ENCODE assay signal across 8 mouse cellular contexts in the genomic region with DNA sequence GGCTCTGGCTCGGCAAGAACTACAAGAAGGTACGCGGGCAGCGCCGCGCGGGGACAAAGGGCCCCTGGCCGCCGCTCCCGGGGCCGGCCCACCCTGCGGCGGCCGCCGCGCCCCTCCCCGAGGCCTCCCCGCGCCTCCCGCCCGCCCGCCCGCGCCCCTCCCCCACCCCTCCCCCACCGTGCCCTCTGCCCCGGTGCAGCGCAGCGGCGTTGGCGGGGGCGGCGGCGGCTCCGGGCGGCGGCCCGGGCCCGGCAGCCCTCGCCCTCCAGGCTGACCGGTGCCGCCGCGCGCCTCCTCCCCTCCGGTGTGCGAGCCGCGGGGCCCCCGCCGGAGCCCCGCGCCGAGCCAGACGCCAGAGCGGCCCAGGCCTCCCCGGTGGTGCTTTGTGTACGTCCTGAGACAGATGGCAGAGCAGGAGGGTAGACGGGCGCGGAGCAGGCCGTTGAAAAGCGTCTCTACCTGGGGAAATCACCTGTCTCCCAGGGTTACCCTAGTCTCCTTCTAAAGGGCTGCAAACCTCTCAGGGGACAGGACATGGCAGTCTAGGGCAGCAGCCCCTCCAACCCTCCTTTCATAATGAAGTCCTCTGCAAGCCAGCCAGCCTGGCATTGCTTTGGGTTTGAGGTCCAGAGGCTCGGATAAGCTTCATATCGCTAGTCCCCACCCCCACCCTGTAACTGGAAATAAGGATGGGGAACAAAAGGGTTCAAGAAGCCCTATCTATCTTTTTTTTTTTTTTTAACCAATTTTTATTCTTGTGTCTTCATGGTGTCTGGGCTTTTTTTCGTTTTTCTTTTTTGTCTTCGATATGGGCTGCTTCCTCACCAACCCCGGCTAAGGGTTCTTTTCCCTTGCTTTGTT. TPM values are rescaled to one million over a fixed set of nuclear protein-coding genes. Genes with fewer than 3 reads are reported as not detected.
A peak's percentile ranks its signal among the peaks of the same experiment; 100 is the strongest.
DNase-seq lines count a peak whose midpoint lies in the region; ATAC-seq lines count a peak whose summit lies in the region.

No protein-coding gene starts in this region.

- H3K9ac ChIP-seq in intestine, embryonic 15.5 days: peak overlapping the region; percentile 97
- H3K9ac ChIP-seq in liver, embryonic 16.5 days (ENCODE audit: low read depth, low read length): peak overlapping the region; percentile 97
- H3K9ac ChIP-seq in neural tube, embryonic 14.5 days (replicated peaks; ENCODE audit: low read depth, low read length): peak overlapping the region; percentile 96

- DNase-seq in ovary, postnatal 10 days (ENCODE audit: low spot score): peak; percentile 19
- DNase-seq in ovary, adult 18-20 months (ENCODE audit: low spot score): no peak
- peak; percentile 72 for DNase-seq in cerebellum, adult 9-10 months
- peak; percentile 40 for DNase-seq in forelimb bud, embryonic 11.5 days (ENCODE audit: low read depth, low spot score)
- peak; percentile 30 to 42 for DNase-seq in thymus, postnatal 10 days (ENCODE audit: low spot score in 2 of 2)

- H3K4me3 ChIP-seq in intestine, embryonic 15.5 days (replicated peaks): peak overlapping the region; percentile 91
- H3K4me3 ChIP-seq in liver, embryonic 16.5 days (ENCODE audit: low read depth, low read length): peak overlapping the region; percentile 92
- peak overlapping the region; percentile 56 for H3K4me3 ChIP-seq in neural tube, embryonic 14.5 days (ENCODE audit: low read depth, low read length)

- peak; percentile 81 for ATAC-seq in intestine, embryonic 15.5 days
- ATAC-seq in liver, embryonic 16.5 days (ENCODE audit: low read depth): peak; percentile 78
- peak; percentile 56 for ATAC-seq in neural tube, embryonic 14.5 days (ENCODE audit: low read depth)

- peaks cover 12% of the 10 kb centered on the region; the same call in 1 of the 2 replicates for H3K4me1 ChIP-seq in intestine, embryonic 15.5 days (replicated peaks)
- peaks cover 23% of the 10 kb centered on the region for H3K4me1 ChIP-seq in liver, embryonic 16.5 days (ENCODE audit: control insufficient read depth, low read depth, low read length)
- H3K4me1 ChIP-seq in neural tube, embryonic 14.5 days (ENCODE audit: control insufficient read depth, insufficient read depth, low read length): peaks cover 8% of the 10 kb centered on the region

- whole genome bisulfite sequencing in intestine, embryonic 15.5 days: under 1% methylated on average over 30 of the region's 67 CpGs
- 2% methylated on average over 33 of the region's 67 CpGs for WGBS in liver, embryonic 16.5 days (ENCODE audit: insufficient replicate concordance)
- 1% methylated on average over 29 of the region's 67 CpGs for WGBS in neural tube, embryonic 14.5 days

- H3K36me3 ChIP-seq in intestine, embryonic 15.5 days: peaks cover 17% of the 10 kb centered on the region
- H3K36me3 ChIP-seq in liver, embryonic 16.5 days (ENCODE audit: control insufficient read depth, insufficient read depth): peaks cover 20% of the 10 kb centered on the region
- peaks cover 26% of the 10 kb centered on the region for H3K36me3 ChIP-seq in neural tube, embryonic 14.5 days (ENCODE audit: control insufficient read depth, insufficient read depth, low read length)

- H3K27ac ChIP-seq in intestine, embryonic 15.5 days: peak overlapping the region; percentile 96
- H3K27ac ChIP-seq in liver, embryonic 16.5 days (ENCODE audit: low read length): peak overlapping the region; percentile 95
- H3K27ac ChIP-seq in neural tube, embryonic 14.5 days (ENCODE audit: low read depth, low read length): peak overlapping the region; percentile 96

- H3K9me3 ChIP-seq in intestine, embryonic 15.5 days: no peaks in the 10 kb centered on the region
- H3K9me3 ChIP-seq in liver, embryonic 16.5 days (replicated peaks; ENCODE audit: control insufficient read depth, low read length): no peaks in the 10 kb centered on the region
- no peaks in the 10 kb centered on the region for H3K9me3 ChIP-seq in neural tube, embryonic 14.5 days (ENCODE audit: control insufficient read depth, low read length)

- peak overlapping the region; percentile 57 for H3K4me2 ChIP-seq in intestine, embryonic 15.5 days (replicated peaks)
- peak overlapping the region; percentile 97 for H3K4me2 ChIP-seq in liver, embryonic 16.5 days (ENCODE audit: low read depth, low read length)
- peak overlapping the region; percentile 81 for H3K4me2 ChIP-seq in neural tube, embryonic 14.5 days (ENCODE audit: low read depth, low read length)

- H3K27me3 ChIP-seq in intestine, embryonic 15.5 days (replicated peaks): no peaks in the 10 kb centered on the region
- no peaks in the 10 kb centered on the region for H3K27me3 ChIP-seq in liver, embryonic 16.5 days (ENCODE audit: control insufficient read depth, insufficient read depth, low read depth, low read length)
- H3K27me3 ChIP-seq in neural tube, embryonic 14.5 days (ENCODE audit: control insufficient read depth, insufficient read depth, low read length): no peaks in the 10 kb centered on the region

RNA-seq across cellular contexts. Expression of gene Smarcc2, which starts 0.6 kb away (rescaled TPM):
- polyA plus RNA-seq in intestine, embryonic 15.5 days (2015; fragmentation: Nextera tagmentation; extraction: Ambion mirVana): 62.5 TPM in 2 replicates
- 20.3 and 22.6 TPM in 2 replicates for polyA plus RNA-seq in liver, embryonic 16.5 days (2015; fragmentation: Nextera tagmentation; extraction: Ambion mirVana)
- polyA plus RNA-seq in neural tube, embryonic 14.5 days (2014; fragmentation: Nextera tagmentation; extraction: Ambion mirVana): 179 and 205 TPM in 2 replicates

RNA-seq across cellular contexts. Expression of gene Myl6, which starts 34.3 kb away (rescaled TPM):
- 1,676 and 1,825 TPM in 2 replicates for polyA plus RNA-seq in intestine, embryonic 15.5 days (2015; fragmentation: Nextera tagmentation; extraction: Ambion mirVana)
- 448 and 465 TPM in 2 replicates for polyA plus RNA-seq in liver, embryonic 16.5 days (2015; fragmentation: Nextera tagmentation; extraction: Ambion mirVana)
- polyA plus RNA-seq in neural tube, embryonic 14.5 days (2014; fragmentation: Nextera tagmentation; extraction: Ambion mirVana): 831 and 835 TPM in 2 replicates

RNA-seq across cellular contexts. Expression of gene Myl6b, which starts 38.8 kb away (rescaled TPM):
- polyA plus RNA-seq in intestine, embryonic 15.5 days (2015; fragmentation: Nextera tagmentation; extraction: Ambion mirVana): 2.4 and 2.7 TPM in 2 replicates
- 1.8 and 2.0 TPM in 2 replicates for polyA plus RNA-seq in liver, embryonic 16.5 days (2015; fragmentation: Nextera tagmentation; extraction: Ambion mirVana)
- polyA plus RNA-seq in neural tube, embryonic 14.5 days (2014; fragmentation: Nextera tagmentation; extraction: Ambion mirVana): 6.4 and 8.9 TPM in 2 replicates

RNA-seq across cellular contexts. Expression of gene Rnf41, which starts 48.2 kb away (rescaled TPM):
- 36.6 and 37.5 TPM in 2 replicates for polyA plus RNA-seq in intestine, embryonic 15.5 days (2015; fragmentation: Nextera tagmentation; extraction: Ambion mirVana)
- polyA plus RNA-seq in liver, embryonic 16.5 days (2015; fragmentation: Nextera tagmentation; extraction: Ambion mirVana): 8.3 and 8.5 TPM in 2 replicates
- polyA plus RNA-seq in neural tube, embryonic 14.5 days (2014; fragmentation: Nextera tagmentation; extraction: Ambion mirVana): 64.5 and 71.2 TPM in 2 replicates

RNA-seq across cellular contexts. Expression of gene Nabp2, which starts 48.3 kb away (rescaled TPM):
- 87.9 and 97.1 TPM in 2 replicates for polyA plus RNA-seq in intestine, embryonic 15.5 days (2015; fragmentation: Nextera tagmentation; extraction: Ambion mirVana)
- 31.6 and 31.7 TPM in 2 replicates for polyA plus RNA-seq in liver, embryonic 16.5 days (2015; fragmentation: Nextera tagmentation; extraction: Ambion mirVana)
- 131 and 140 TPM in 2 replicates for polyA plus RNA-seq in neural tube, embryonic 14.5 days (2014; fragmentation: Nextera tagmentation; extraction: Ambion mirVana)
